Mouse (Mus musculus): ENCODE results near the gene Hist1h2ah. TPM values are rescaled to one million over a fixed set of nuclear protein-coding genes. Genes with fewer than 3 reads are reported as not detected.
A peak's percentile ranks its signal among the peaks of the same experiment; 100 is the strongest.

The Hist1h2ah gene
- polyA plus RNA-seq, 1 experiment, result 248 TPM

GRCm38 (mm10) chr13:22021581-22021980 lies 13.8 kb downstream of the Hist1h2ah start:
- no peak for TF ChIP-seq POLR2A (IDR thresholded peaks at IDR 0.05; ENCODE audit: control insufficient read depth, extremely low read depth, insufficient read depth, low read length, poor library complexity)
- no peak for TF ChIP-seq CTCF (IDR thresholded peaks at IDR 0.05; ENCODE audit: borderline replicate concordance, control insufficient read depth, extremely low read depth, insufficient read depth, low read length, poor library complexity)
- peak overlapping the region; percentile 47 for H3K4me3 ChIP-seq (ENCODE audit: control insufficient read depth, insufficient read depth, low read length)
- no peak for DNase-seq
- H3K36me3 ChIP-seq (ENCODE audit: control insufficient read depth, insufficient read depth, low read length), result no peaks in the 10 kb centered on the region
- no peaks in the 10 kb centered on the region for H3K27me3 ChIP-seq (ENCODE audit: control insufficient read depth, insufficient read depth, low read length)
- WGBS, result 0% methylated on average over 11 of the region's 11 CpGs
- H3K27ac ChIP-seq (ENCODE audit: control insufficient read depth, insufficient read depth, low read length), result no peak overlapping the region
- peaks cover 4% of the 10 kb centered on the region for H3K4me1 ChIP-seq (replicated peaks; ENCODE audit: control insufficient read depth, insufficient read depth, low read length)

- TF ChIP-seq CTCF (IDR thresholded peaks at IDR 0.05; ENCODE audit: borderline replicate concordance, control insufficient read depth, extremely low read depth, insufficient read depth, low read length, poor library complexity) (no peak), POLR2A (IDR thresholded peaks at IDR 0.05; ENCODE audit: control insufficient read depth, extremely low read depth, insufficient read depth, low read length, poor library complexity) (no peak)
- Histone ChIP-seq H3K36me3 (ENCODE audit: control insufficient read depth, insufficient read depth, low read length) (no peaks in the 10 kb centered on the region), H3K27ac (ENCODE audit: control insufficient read depth, insufficient read depth, low read length) (no peak overlapping the region), H3K4me1 (replicated peaks; ENCODE audit: control insufficient read depth, insufficient read depth, low read length) (peaks cover 3% of the 10 kb centered on the region; the same call in 1 of the 2 replicates), H3K27me3 (ENCODE audit: control insufficient read depth, insufficient read depth, low read length) (no peaks in the 10 kb centered on the region), H3K4me3 (ENCODE audit: control insufficient read depth, insufficient read depth, low read length) (no peak overlapping the region)
- WGBS, result 0% methylated on average over 8 of the region's 8 CpGs
- DNase-seq, result no peak
Observed at GRCm38 (mm10) chr13:22020901-22021339, 14.4 kb downstream of the Hist1h2ah start.

DNA sequence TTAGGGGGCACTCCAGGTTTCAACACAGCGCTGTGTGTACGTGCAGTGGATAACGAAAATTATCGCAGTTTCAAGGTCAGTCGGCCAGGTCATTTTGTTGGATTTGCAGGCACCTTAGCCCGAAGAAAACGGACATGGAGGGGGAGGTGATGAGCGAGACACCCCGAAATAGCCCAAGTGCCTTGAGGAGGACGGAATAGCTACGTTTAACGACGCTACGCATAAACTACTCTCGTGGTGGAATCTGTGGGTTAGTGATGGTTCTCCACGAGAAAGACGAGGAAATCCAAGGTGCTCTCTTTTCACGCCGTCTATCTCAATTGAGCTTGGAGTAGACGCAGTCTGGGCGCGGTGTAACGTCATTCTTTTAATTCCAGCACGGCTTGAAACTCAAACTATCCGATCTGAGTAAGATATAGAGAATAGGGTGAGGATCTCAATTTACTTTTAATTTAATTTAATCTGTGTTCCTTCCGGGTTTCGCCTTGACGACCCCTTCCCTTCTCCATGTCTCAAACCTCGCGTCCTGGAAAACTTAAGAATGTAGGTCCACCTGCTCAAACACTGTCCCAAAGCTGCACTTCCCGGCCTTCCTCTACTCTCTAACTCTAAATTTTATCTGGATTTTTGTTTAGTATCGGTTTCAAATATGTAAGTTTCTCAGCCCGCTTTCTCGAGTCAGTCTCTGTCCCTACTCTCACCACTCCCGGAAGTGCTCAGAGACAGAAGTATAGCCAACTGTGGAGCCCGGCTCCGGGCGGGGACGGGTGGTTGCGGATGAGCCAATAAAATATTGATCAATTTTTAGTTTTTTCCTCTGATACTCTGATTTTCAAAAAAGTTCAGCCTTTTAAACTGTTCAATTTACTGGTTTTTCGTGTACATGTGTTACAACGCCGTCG lies 15.2 kb downstream of the Hist1h2ah start:
- no peak for TF ChIP-seq POLR2A (IDR thresholded peaks at IDR 0.05; ENCODE audit: control insufficient read depth, extremely low read depth, insufficient read depth, low read length, poor library complexity)
- Histone ChIP-seq H3K27ac (ENCODE audit: control insufficient read depth, insufficient read depth, low read length) (no peak overlapping the region), H3K4me1 (replicated peaks; ENCODE audit: control insufficient read depth, insufficient read depth, low read length) (peaks cover 3% of the 10 kb centered on the region; the same call in 1 of the 2 replicates), H3K4me3 (ENCODE audit: control insufficient read depth, insufficient read depth, low read length) (peak overlapping the region; percentile 57), H3K36me3 (ENCODE audit: control insufficient read depth, insufficient read depth, low read length) (no peaks in the 10 kb centered on the region), H3K27me3 (ENCODE audit: control insufficient read depth, insufficient read depth, low read length) (no peaks in the 10 kb centered on the region; the same call in 1 of the 2 replicates)
- DNase-seq, result peak; percentile 56
- 2% methylated on average over 44 of the region's 44 CpGs for WGBS

- peak; percentile 75 for DNase-seq
- TF ChIP-seq CTCF (IDR thresholded peaks at IDR 0.05; ENCODE audit: borderline replicate concordance, control insufficient read depth, extremely low read depth, insufficient read depth, low read length, poor library complexity) (no peak), POLR2A (IDR thresholded peaks at IDR 0.05; ENCODE audit: control insufficient read depth, extremely low read depth, insufficient read depth, low read length, poor library complexity) (no peak)
Observed at GRCm38 (mm10) chr13:22015479-22016450, 19.6 kb downstream of the Hist1h2ah start.

GRCm38 (mm10) chr13:22014411-22014845 lies 20.9 kb downstream of the Hist1h2ah start:
- DNase-seq, result no peak
- H3K36me3 ChIP-seq (ENCODE audit: control insufficient read depth, insufficient read depth, low read length), result no peaks in the 10 kb centered on the region
- peaks cover 7% of the 10 kb centered on the region; the same call in 1 of the 2 replicates for H3K4me1 ChIP-seq (replicated peaks; ENCODE audit: control insufficient read depth, insufficient read depth, low read length)
- TF ChIP-seq CTCF (IDR thresholded peaks at IDR 0.05; ENCODE audit: borderline replicate concordance, control insufficient read depth, extremely low read depth, insufficient read depth, low read length, poor library complexity) (no peak), POLR2A (IDR thresholded peaks at IDR 0.05; ENCODE audit: control insufficient read depth, extremely low read depth, insufficient read depth, low read length, poor library complexity) (no peak)
- no peak overlapping the region for H3K4me3 ChIP-seq (ENCODE audit: control insufficient read depth, insufficient read depth, low read length)
- WGBS, result 20% methylated on average over 17 of the region's 17 CpGs
- no peak overlapping the region for H3K27ac ChIP-seq (ENCODE audit: control insufficient read depth, insufficient read depth, low read length)
- peaks cover 6% of the 10 kb centered on the region; the same call in 1 of the 2 replicates for H3K27me3 ChIP-seq (ENCODE audit: control insufficient read depth, insufficient read depth, low read length)

More at GRCm38 (mm10) chr13:22015479-22016450, 19.6 kb downstream of the Hist1h2ah start:
- Histone ChIP-seq H3K4me1 (replicated peaks; ENCODE audit: control insufficient read depth, insufficient read depth, low read length) (peaks cover 10% of the 10 kb centered on the region), H3K36me3 (ENCODE audit: control insufficient read depth, insufficient read depth, low read length) (no peaks in the 10 kb centered on the region), H3K4me3 (ENCODE audit: control insufficient read depth, insufficient read depth, low read length) (no peak overlapping the region), H3K27ac (ENCODE audit: control insufficient read depth, insufficient read depth, low read length) (no peak overlapping the region), H3K27me3 (ENCODE audit: control insufficient read depth, insufficient read depth, low read length) (peaks cover 6% of the 10 kb centered on the region; the same call in 1 of the 2 replicates)
- 19% methylated on average over 27 of the region's 27 CpGs for WGBS

- Histone ChIP-seq H3K36me3 (ENCODE audit: control insufficient read depth, insufficient read depth, low read length) (no peaks in the 10 kb centered on the region), H3K27me3 (ENCODE audit: control insufficient read depth, insufficient read depth, low read length) (peaks cover 6% of the 10 kb centered on the region; the same call in 1 of the 2 replicates), H3K4me3 (ENCODE audit: control insufficient read depth, insufficient read depth, low read length) (no peak overlapping the region), H3K4me1 (replicated peaks; ENCODE audit: control insufficient read depth, insufficient read depth, low read length) (peaks cover 7% of the 10 kb centered on the region; the same call in 1 of the 2 replicates), H3K27ac (ENCODE audit: control insufficient read depth, insufficient read depth, low read length) (no peak overlapping the region)
- TF ChIP-seq POLR2A (IDR thresholded peaks at IDR 0.05; ENCODE audit: control insufficient read depth, extremely low read depth, insufficient read depth, low read length, poor library complexity) (no peak), CTCF (IDR thresholded peaks at IDR 0.05; ENCODE audit: borderline replicate concordance, control insufficient read depth, extremely low read depth, insufficient read depth, low read length, poor library complexity) (no peak)
- WGBS, result 17% methylated on average over 13 of the region's 13 CpGs
- no peak for DNase-seq
Observed at GRCm38 (mm10) chr13:22013716-22014115, 21.7 kb downstream of the Hist1h2ah start.

Data from thymus, adult 2 months (tissue).